Mouse (Mus musculus): ENCODE measurements around the gene Birc3.

GRCm38 (mm10) chr9:7829531-7830528 is 43.2 kb downstream of the Birc3 start:
- TF ChIP-seq EP300 (IDR thresholded peaks at IDR 0.05; ENCODE audit: low read depth): no peak
- TF ChIP-seq CTCF (IDR thresholded peaks at IDR 0.05; ENCODE audit: low read depth): no peak

All from liver, postnatal 0 days (tissue).